Mouse (Mus musculus) forebrain, embryonic 14.5 days (tissue): ENCODE measurements around the gene Amer3. TPM values are rescaled to one million over a fixed set of nuclear protein-coding genes. Genes with fewer than 3 reads are reported as not detected.

Source experiments
- ATAC-seq: fragments of 200-750 bp; cut with Nextera tagmentation; 2 replicates; pipeline ENCODE4 v1.8.0; 2017; ENCODE audit warnings: mild to moderate bottlenecking, moderate library complexity
- DNase-seq: peaks from one replicate; pipeline ENCODE4 v3.0.0-alpha.2; 2015; ENCODE audit warnings: low spot score
- H3K27ac ChIP-seq: fragments of 300-500 bp; sonication (generic); 2 replicates; pipeline ENCODE4 v1.5.1; 2014; ENCODE audit warnings: low read depth, mild to moderate bottlenecking, control low read depth, low read length, moderate library complexity
- H3K27me3 ChIP-seq: fragments of 300-500 bp; sonication (generic); replicated peaks from 2 replicates; pipeline ENCODE4 v1.6.1; 2014; ENCODE audit warnings: low read length, control low read depth, mixed read lengths; ENCODE audit not compliant: control insufficient read depth, insufficient read depth
- H3K36me3 ChIP-seq: fragments of 300-500 bp; sonication (generic); 2 replicates; pipeline ENCODE4 v1.6.1; 2014; ENCODE audit warnings: low read length, control low read depth; ENCODE audit not compliant: control insufficient read depth, insufficient read depth
- H3K4me1 ChIP-seq: fragments of 300-500 bp; sonication (generic); 2 replicates; pipeline ENCODE4 v1.6.1; 2014; ENCODE audit warnings: antibody characterized with exemption, low read length, control low read depth; ENCODE audit not compliant: control insufficient read depth, insufficient read depth
- H3K4me2 ChIP-seq: fragments of 300-500 bp; sonication (generic); 2 replicates; pipeline ENCODE4 v1.6.1; 2014; ENCODE audit warnings: mild to moderate bottlenecking, control low read depth, low read length
- H3K4me3 ChIP-seq: fragments of 300-500 bp; sonication (generic); 2 replicates; pipeline ENCODE4 v1.5.1; 2014; ENCODE audit warnings: low read depth, low read length, control low read depth
- H3K9ac ChIP-seq: fragments of 300-500 bp; sonication (generic); 2 replicates; pipeline ENCODE4 v1.6.1; 2014; ENCODE audit warnings: mild to moderate bottlenecking, low read length, control low read depth, moderate library complexity
- H3K9me3 ChIP-seq: fragments of 300-500 bp; sonication (generic); replicated peaks from 2 replicates; pipeline ENCODE4 v1.6.1; 2016; ENCODE audit warnings: low read length, control low read depth, mixed read lengths; ENCODE audit not compliant: control insufficient read depth
- WGBS: fragments of 180-500 bp; shearing (Covaris S2); extraction: QIAGEN DNeasy Blood & Tissue Kit; methylation state at CpG from one replicate; pipeline ENCODE4 v1.1.7; 2014; 5-methylcytosine and 5-hydroxymethylcytosine counted together
- polyA plus RNA-seq: library from polyadenylated mRNA; unstranded; fragments of >200 nt; fragmentation: Nextera tagmentation; extraction: Ambion mirVana; gene quantifications from 2 replicates; pipeline ENCODE4 v1.2.1, GENCODE M21; 2014

Amer3 gene
- polyA plus RNA-seq, 1 experiment from 2014 or later, result 19.1 TPM

GRCm38 (mm10) chr1:34560843-34561242, 18.6 kb upstream of the Amer3 start, which contains the start of gene Prss40:
Prss40 (minus strand) TSS chr1:34560943.
- H3K4me2 ChIP-seq, result no peak within 1 kb of the TSS
- no peaks in the 10 kb centered on the region for H3K27me3 ChIP-seq
- 89% methylated on average over 15 of the region's 15 CpGs for WGBS
- no peak within 1 kb of the TSS for H3K4me3 ChIP-seq
- no peak for ATAC-seq
- no peak within 1 kb of the TSS for H3K27ac ChIP-seq
- H3K9me3 ChIP-seq, result no peaks in the 10 kb centered on the region
- H3K4me1 ChIP-seq, result no peaks in the 10 kb centered on the region
- no peak for DNase-seq
- H3K9ac ChIP-seq, result no peak within 1 kb of the TSS
- H3K36me3 ChIP-seq, result no peaks in the 10 kb centered on the region

- Histone ChIP-seq H3K27ac (no peak overlapping the region), H3K4me3 (no peak overlapping the region), H3K4me1 (no peaks in the 10 kb centered on the region), H3K9me3 (no peaks in the 10 kb centered on the region), H3K27me3 (no peaks in the 10 kb centered on the region), H3K4me2 (no peak overlapping the region), H3K36me3 (no peaks in the 10 kb centered on the region), H3K9ac (no peak overlapping the region)
- WGBS, result 89% methylated on average over 8 of the region's 8 CpGs
- ATAC-seq (no peak), DNase-seq (no peak)
These were observed 14.9 kb upstream of the Amer3 start for GRCm38 (mm10) chr1:34564383-34565045.

GRCm38 (mm10) chr1:34568120-34568519, 11.3 kb upstream of the Amer3 start:
- ATAC-seq (no peak), DNase-seq (no peak)
- H3K27me3 ChIP-seq, result no peaks in the 10 kb centered on the region
- no peak overlapping the region for H3K4me2 ChIP-seq
- no peaks in the 10 kb centered on the region for H3K9me3 ChIP-seq
- no peak overlapping the region for H3K27ac ChIP-seq
- no peak overlapping the region for H3K9ac ChIP-seq
- no peaks in the 10 kb centered on the region for H3K4me1 ChIP-seq
- H3K36me3 ChIP-seq, result no peaks in the 10 kb centered on the region
- WGBS, result 93% methylated on average over 2 of the region's 2 CpGs
- H3K4me3 ChIP-seq, result no peak overlapping the region

GRCm38 (mm10) chr1:34569876-34570275, 9.6 kb upstream of the Amer3 start:
- ATAC-seq (no peak), DNase-seq (no peak)
- Histone ChIP-seq H3K4me2 (no peak overlapping the region), H3K9me3 (no peaks in the 10 kb centered on the region), H3K27me3 (no peaks in the 10 kb centered on the region), H3K4me3 (no peak overlapping the region), H3K36me3 (no peaks in the 10 kb centered on the region), H3K4me1 (no peaks in the 10 kb centered on the region), H3K9ac (no peak overlapping the region), H3K27ac (no peak overlapping the region)
- WGBS, result 85% methylated on average over 2 of the region's 2 CpGs

- Histone ChIP-seq H3K27ac (no peak overlapping the region), H3K4me2 (no peak overlapping the region), H3K4me3 (no peak overlapping the region), H3K36me3 (no peaks in the 10 kb centered on the region), H3K9me3 (no peaks in the 10 kb centered on the region), H3K4me1 (no peaks in the 10 kb centered on the region), H3K9ac (no peak overlapping the region), H3K27me3 (no peaks in the 10 kb centered on the region)
- ATAC-seq, result no peak
- WGBS, result 70% methylated on average over 6 of the region's 6 CpGs
- DNase-seq, result no peak
These were observed 8.0 kb upstream of the Amer3 start for GRCm38 (mm10) chr1:34571431-34571830.

- H3K27me3 ChIP-seq, result no peaks in the 10 kb centered on the region
- ATAC-seq, result no peak
- no peak for DNase-seq
- no peak overlapping the region for H3K27ac ChIP-seq
- no peak overlapping the region for H3K4me3 ChIP-seq
- H3K4me2 ChIP-seq, result no peak overlapping the region
- no peaks in the 10 kb centered on the region for H3K4me1 ChIP-seq
- WGBS, result 86% methylated on average over 6 of the region's 6 CpGs
- H3K9me3 ChIP-seq, result no peaks in the 10 kb centered on the region
- H3K36me3 ChIP-seq, result no peaks in the 10 kb centered on the region
- H3K9ac ChIP-seq, result no peak overlapping the region
These were observed 6.2 kb upstream of the Amer3 start for GRCm38 (mm10) chr1:34573221-34573620.

- DNase-seq, result no peak
- Histone ChIP-seq H3K9ac (peak overlapping the region; percentile 64), H3K36me3 (no peaks in the 10 kb centered on the region), H3K27me3 (no peaks in the 10 kb centered on the region; the same call in 1 of the 2 replicates), H3K4me2 (peak overlapping the region; percentile 68), H3K4me3 (peak overlapping the region; percentile 40), H3K4me1 (peaks cover 14% of the 10 kb centered on the region), H3K9me3 (no peaks in the 10 kb centered on the region), H3K27ac (peak overlapping the region; percentile 81)
- peak; percentile 66 for ATAC-seq
- WGBS, result 1% methylated on average over 18 of the region's 18 CpGs
These were observed 412 bp downstream of the Amer3 start for GRCm38 (mm10) chr1:34579782-34580356.

GRCm38 (mm10) chr1:34582218-34582617, 2.8 kb downstream of the Amer3 start:
- H3K4me3 ChIP-seq, result no peak overlapping the region
- peaks cover 4% of the 10 kb centered on the region; the same call in 1 of the 2 replicates for H3K36me3 ChIP-seq
- H3K4me2 ChIP-seq, result no peak overlapping the region
- no peaks in the 10 kb centered on the region for H3K9me3 ChIP-seq
- WGBS, result 75% methylated on average over 6 of the region's 6 CpGs
- no peak overlapping the region for H3K27ac ChIP-seq
- no peak overlapping the region for H3K9ac ChIP-seq
- DNase-seq (no peak), ATAC-seq (no peak)
- peaks cover 14% of the 10 kb centered on the region for H3K4me1 ChIP-seq
- no peaks in the 10 kb centered on the region; the same call in 1 of the 2 replicates for H3K27me3 ChIP-seq

- Histone ChIP-seq H3K27me3 (no peaks in the 10 kb centered on the region; the same call in 1 of the 2 replicates), H3K36me3 (peaks cover 19% of the 10 kb centered on the region), H3K27ac (no peak overlapping the region), H3K9ac (no peak overlapping the region), H3K4me1 (peaks cover 14% of the 10 kb centered on the region), H3K4me3 (no peak overlapping the region), H3K4me2 (no peak overlapping the region), H3K9me3 (no peaks in the 10 kb centered on the region)
- ATAC-seq (peak; percentile 77), DNase-seq (peak; percentile 92)
- WGBS, result 6% methylated on average over 4 of the region's 4 CpGs
These were observed 4.4 kb downstream of the Amer3 start for GRCm38 (mm10) chr1:34583821-34584263.
